Mouse (Mus musculus): ENCODE results near the gene Efna2.
"Not testable (repeated sequence)": the region's sequence is repeated elsewhere in the genome, so short reads cannot be mapped to it uniquely, and the experiment has no call there.

The Efna2 gene

DNA sequence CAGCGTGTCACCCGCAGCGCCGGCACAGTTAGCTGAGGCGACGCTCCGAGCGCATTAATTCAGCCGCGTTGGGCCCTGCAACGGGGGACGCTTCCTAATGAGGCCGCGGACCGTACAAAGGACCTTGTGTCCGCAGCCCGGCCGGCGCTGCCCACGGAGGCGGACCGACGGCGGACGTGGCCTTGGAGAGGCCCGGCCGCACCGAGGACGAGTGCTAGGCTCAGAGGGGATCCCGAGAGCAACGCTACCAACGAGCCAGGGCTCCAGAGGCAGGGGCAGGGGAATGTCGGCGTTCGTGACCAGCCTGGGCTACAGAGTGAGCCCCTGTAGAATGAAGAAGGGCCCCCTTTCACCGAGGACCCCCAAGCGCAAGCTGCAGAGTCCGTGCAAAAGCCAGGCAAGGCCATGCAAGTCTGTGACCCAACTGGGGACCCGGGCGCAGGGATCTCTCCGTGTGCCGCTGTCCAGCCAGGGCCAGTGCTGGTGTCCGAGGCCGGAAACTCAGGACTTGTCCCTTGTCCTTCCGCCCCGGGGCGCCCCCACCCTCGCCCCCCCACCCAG, 11.3 kb downstream of the Efna2 start:
- peak in 1 of 2 experiments; percentile 40 for DNase-seq

GRCm38 (mm10) chr10:80193976-80194375, 14.7 kb downstream of the Efna2 start:
- DNase-seq = no peak

- DNase-seq = no peak
Observed at GRCm38 (mm10) chr10:80194441-80194840, 15.2 kb downstream of the Efna2 start.

- no peak for DNase-seq
Observed at GRCm38 (mm10) chr10:80196167-80196566, 16.9 kb downstream of the Efna2 start.

DNA sequence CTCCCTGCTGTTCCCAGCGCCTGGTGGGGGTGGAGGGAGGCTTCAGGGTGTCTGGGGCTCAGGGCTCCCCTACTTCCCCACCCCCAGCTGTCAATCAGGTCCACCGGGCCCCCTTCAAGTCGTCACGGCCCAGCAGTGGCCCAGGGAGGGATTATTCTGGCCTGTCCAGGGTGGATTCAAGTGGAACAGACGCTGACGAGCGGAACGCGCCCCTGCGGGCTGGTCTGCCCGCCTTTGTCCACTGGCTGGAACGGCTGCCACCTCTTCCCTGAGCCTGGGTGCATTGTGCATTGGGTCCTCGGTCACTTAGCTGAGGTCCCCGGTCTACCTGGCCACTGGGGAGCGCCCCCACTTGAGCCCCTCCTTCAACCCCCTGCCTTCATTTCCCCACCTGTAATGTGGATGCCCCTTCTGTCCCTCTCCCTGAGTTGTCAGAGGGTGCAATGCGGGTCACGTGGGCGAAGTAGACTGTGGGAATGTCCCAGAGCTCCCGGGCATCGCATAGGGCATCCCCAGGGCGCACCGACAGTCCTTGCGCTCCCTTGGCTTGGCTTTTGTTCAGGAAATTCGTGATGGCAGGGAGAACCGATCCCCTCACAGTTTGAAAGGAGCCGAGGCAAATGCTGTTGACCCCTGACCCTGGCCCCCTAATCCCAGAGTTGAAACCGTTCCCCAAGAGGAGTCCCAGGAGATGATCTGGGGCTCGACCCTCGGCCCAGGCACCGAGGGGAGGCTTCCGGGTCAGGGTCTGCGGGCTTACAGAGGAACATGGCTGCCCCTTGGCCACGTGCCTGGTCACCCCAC, 17.7 kb downstream of the Efna2 start:
- no peak for DNase-seq

DNA sequence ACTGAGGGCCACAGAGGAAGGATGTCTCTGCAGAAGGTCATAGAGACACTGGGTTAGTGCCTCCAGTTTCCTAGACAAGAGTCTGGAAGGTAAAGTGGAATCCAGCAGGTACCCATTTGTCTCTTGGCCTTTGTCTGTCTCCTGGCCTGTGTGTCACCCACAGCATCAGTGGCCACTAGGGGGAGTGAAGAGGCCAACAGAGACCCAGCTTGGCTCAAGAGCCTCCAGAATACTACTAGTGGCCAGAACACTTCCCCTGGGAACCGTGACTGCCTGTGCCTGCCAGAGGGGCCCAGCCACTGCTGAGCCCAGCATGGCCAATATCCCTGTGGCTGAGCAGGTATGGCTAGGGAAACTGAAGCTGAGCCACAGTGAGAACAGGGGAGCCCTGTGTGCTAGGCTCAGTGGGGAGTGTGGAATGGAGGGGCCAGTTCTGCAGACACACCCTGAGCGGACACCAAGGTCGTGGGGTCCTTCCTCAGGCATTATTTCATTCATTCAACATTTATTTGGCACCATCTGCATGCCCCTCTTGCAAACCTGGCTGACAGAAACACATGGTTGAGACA, 20.2 kb downstream of the Efna2 start:
- peak; percentile 90 to 92 for DNase-seq

DNA sequence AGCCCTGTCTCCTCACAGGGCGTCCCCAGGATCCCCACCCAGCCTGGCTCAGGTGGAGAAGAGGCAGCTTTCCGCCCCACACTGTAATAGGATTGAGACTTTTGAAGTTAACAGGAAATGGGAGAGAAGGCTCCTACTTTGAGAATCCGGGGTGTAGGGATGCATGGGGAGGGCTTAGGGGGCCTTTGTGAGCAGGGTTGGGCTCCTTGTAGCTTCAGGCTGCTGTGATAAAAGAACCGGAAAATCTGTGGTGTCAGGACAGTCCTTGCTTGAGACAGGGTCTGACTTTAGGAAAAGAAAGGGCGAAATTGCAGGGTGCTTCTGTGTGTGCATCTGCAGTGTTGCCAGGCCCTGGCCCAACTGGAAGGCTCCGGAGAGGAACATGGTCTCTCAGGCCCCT, 21.2 kb downstream of the Efna2 start:
- DNase-seq = no peak

DNA sequence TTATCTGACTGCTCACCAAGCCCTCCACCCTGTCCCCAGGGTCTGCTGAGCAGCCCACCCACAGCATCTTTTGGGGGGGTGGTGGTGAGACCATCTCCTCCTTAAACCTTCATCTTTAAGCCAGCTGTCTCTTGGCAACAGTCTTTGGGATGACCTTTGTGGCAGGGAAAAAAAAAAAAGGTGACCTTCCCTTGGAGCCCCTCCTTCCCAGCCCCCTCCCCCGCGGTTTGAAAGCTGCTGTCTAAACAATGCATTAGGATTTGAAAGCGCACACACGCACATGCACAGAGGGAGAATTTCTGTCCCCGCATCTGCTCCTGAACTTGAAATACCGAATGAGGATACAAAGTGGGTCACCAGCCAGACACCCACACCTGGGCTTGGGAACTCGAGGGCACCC, 24.8 kb downstream of the Efna2 start:
- no peak for DNase-seq

DNA sequence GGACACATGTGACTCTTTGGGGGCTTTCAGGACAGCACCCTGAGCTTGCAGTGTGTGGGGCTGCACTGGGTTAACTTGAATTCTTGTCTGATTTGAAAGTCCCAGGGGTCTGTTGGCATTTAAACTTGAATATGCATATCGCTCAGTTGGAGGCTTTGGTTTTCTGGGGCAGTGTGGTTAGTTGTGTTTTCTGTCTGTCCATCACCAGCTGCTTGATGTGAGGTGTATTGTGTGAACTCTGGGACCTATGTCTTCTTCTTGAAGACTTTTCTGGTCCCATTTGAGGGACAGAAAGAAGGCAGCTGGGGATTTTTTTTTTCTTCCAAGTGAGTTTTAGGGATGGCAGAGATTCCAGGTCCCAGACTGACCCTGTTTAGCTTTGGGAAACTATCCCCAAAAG, 27.9 kb downstream of the Efna2 start:
- DNase-seq = no peak

DNA sequence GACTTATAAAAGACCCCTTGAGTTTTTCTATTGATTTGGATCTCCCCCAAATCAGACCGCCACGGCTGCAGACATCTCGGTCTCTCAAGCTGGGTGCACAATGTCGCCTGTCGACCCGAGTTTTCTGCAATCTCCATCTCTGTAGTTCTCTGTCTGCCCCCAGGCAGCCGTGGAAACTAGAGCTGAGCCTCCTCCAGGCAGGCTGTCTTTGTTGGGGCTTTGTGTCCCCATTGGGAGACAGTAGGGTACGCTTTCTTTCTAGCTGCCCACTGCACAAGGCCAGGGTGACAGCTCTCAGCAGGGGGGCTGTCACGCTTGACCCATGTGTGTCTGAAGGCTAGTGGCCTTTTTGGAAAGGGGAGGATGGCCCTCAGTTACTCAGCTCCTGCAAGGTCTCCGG, 28.4 kb downstream of the Efna2 start:
- no peak for DNase-seq

DNA sequence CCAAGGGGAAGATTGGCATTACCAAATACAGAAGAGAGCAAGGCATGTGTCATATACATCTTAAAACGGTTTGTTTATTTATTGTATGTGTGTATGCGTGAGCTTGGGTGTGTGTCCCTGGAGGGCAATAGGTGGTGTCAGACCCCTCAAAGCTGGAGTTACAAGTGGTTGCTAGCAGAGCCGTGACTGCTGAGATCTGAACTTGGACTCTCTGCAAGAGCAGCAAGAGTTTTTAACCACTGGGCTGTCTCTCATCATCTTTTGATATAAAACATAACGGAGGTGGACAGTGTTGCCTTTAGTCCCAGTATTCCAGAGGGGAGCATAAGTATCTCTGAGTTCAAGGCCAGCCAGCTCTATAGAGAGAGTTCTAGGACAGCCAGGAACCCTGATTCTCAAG, 29.0 kb downstream of the Efna2 start:
- DNase-seq = no peak

DNA sequence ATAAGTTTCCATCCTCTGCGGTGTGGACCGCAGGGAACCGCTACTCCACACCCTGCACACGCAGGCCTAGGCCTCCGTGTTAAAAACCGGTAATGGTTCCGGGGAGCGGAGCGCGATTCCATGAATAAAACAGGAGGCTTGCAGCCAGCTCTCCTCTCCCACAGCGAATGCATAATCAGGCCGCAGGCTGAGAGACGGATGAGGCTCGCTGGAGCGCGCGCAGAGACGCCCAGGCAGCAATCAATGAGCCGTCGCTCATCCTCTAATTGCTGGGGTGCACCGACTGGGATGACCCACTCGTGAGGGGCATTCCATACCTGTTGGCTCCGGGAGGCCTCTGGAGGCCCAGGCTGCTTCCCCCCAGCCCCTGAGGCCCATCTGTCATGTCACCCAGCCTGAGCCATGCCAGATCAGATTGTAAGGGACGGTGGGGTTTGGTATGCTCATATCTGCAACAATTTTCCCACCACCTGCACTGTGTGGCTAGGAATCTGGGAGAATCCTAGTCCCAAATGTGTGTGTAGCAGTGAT, 29.6 kb downstream of the Efna2 start:
- peak; percentile 31 to 45 for DNase-seq

GRCm38 (mm10) chr10:80211547-80212103, 32.3 kb downstream of the Efna2 start:
- not testable (repeated sequence) for DNase-seq

DNA sequence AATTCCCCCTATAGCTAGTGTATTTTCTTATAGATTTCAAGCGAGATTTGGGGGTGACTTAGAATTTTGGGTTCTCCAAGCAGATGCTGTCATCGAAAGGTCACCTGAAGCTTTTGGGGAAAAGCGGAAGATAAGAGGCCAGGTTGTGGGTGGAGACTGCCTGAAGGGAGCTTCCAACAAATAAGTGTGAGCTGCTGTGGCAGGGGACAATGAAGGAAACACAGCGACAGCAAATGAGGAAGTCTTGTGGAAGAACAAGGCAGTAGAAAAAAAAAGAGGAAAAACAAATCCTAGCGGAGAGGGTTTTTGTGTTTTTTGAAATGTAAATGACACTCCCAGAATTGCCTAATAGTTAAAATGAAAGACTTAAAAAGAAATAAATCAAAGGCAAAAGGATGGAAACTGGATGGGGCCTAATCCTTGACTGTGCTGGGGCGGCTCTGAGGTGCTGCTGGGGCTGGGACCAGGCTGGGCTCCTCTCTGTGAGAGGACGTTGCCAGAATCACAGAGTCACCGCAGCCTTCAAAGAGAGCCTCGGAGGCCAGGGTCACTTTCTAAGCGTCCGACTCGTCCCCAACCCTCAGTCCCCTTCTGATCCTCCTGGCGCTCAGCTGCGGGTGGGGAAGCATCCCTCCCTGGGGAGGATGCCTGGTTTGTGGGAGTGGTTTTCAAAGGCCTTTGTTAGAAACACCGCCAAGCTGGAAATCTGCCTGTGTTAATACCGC, 35.9 kb downstream of the Efna2 start:
- DNase-seq = no peak

- no peak for DNase-seq
Observed at GRCm38 (mm10) chr10:80220676-80221075, 41.4 kb downstream of the Efna2 start.

DNA sequence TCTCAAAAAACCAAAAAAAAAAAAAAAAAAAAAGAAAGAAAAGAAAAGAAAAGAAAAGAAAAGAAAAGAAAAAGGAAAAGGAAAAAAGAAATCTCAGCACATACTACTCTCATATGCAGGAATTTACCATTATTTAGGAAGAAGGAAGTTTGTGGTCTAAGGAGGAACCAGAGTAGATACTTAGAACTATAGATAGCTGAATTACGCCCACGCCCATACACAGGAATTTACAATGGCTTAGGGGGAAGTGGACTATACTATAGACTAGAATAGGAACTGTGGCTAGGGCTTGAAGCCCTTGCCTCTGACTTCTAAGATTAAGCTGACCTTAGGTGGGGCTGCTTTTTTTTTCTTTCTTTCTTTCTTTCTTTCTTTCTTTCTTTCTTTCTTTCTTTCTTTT, 43.9 kb downstream of the Efna2 start:
- DNase-seq = not testable (repeated sequence)

GRCm38 (mm10) chr10:80226071-80226415, 46.8 kb downstream of the Efna2 start:
- DNase-seq = no peak

DNA sequence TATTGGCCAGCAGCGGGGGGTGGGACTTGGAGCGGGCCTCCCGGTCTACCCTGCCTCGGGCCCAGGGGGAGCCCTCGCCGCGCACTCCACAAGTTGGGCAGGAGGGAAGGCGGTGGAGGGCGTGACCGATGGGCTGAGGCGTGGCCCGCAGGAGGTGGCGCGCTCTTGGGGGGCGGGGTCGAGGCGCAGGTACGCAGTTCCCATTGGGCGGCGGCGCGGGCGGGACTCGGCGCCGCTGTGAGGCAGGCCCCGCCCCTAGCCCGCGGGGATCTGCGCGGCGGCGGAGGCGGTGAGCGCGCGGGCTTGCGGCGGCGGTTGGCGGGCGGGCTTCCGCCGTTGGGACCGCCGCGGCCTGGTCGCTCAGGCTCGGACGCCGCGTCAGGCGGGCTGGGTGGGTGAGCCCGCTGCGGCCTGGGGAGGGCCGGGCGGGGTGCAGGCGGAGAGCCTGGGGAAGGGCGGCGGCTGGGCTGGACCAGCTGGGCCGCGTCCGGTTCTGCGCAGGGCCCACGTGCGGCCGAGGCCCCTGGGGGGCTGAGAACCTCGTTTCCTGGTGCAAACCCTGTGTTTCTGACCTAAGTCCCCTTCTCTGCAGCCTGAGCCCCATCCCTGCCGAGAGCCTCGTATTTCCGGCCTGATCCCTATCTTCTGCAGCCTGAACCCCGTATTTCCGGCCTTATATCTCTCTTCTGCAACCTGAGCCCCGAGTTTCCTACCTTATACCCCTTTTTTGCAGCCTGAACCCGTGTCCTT, 47.3 kb downstream of the Efna2 start, which contains the start of gene Mum1:
TSS of gene Mum1 (plus strand) at position 19 of the 750 bp plus-strand sequence.
- DNase-seq = peak; percentile 97 to 98

GRCm38 (mm10) chr10:80227166-80227539, 47.9 kb downstream of the Efna2 start:
- DNase-seq = no peak

DNA sequence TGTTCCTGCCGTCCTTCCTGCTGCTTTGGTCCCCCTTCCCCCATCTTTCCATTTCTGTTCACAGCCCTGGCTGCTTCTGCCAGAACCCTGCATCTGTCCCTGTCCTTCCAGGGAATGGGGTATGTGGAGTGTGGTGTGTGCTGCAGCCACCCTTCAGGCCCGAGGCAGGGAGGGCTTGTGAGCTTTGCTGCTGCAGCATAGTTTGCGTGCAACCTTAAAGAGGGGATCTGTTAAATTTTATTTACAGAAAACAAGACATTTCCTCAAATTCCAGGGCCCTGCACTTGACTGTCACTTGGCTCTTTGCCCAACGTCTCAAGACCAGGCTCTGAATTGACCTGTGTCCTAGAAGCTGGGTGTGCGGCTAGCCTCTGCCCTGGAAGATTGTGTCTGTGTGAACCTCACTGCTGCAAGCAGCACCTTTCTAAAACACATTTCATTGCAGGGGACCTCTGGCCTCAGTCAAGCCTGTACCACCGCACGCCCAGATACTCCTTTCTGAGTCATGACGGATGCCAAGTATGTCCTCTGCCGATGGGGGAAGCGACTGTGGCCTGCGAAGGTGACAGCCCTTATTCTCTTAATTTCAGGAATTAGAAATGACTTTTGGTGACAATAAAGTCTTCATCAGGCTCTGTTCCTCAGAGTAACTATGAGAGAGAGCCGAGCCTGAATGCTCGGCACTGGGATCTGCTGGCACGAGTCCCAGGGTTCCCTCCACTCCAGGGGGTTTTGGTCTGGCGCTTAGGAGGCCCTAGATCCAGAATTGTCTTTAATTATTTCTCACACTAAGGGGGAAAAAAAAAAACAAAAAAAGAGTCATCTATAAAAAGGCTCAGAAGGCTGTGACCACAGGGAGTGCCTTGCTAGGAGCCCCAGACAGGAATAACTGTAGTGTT, 48.8 kb downstream of the Efna2 start:
- peak; percentile 61 to 63 for DNase-seq

GRCm38 (mm10) chr10:80236145-80236825, 57.0 kb downstream of the Efna2 start:
- DNase-seq = no peak
